Mouse (Mus musculus) splenic B cell, adult 2 months (primary cell): Measurements from ENCODE around the gene Traf5.

Experiments used
- DNase-seq: peaks from one replicate; pipeline ENCODE4 v3.0.0-alpha.2; 2011; ENCODE audit warnings: low read depth, low spot score
- H3K27me3 ChIP-seq: 2 replicates; pipeline ENCODE4 v1.6.1; 2012; ENCODE audit warnings: mild to moderate bottlenecking, low read length, moderate library complexity, mixed read lengths; ENCODE audit not compliant: control insufficient read depth, poor library complexity, insufficient read depth, severe bottlenecking
- H3K36me3 ChIP-seq: 2 replicates; pipeline ENCODE4 v1.6.1; 2012; ENCODE audit warnings: mild to moderate bottlenecking, low read length, moderate library complexity, mixed read lengths; ENCODE audit not compliant: control insufficient read depth, poor library complexity, insufficient read depth, severe bottlenecking

The Traf5 gene

GRCm38 (mm10) chr1:192104021-192104420, 11.7 kb upstream of the Traf5 start:
- no peak for DNase-seq
- no peaks in the 10 kb centered on the region for H3K27me3 ChIP-seq
- peaks cover 3% of the 10 kb centered on the region; the same call in 1 of the 2 replicates for H3K36me3 ChIP-seq

DNA sequence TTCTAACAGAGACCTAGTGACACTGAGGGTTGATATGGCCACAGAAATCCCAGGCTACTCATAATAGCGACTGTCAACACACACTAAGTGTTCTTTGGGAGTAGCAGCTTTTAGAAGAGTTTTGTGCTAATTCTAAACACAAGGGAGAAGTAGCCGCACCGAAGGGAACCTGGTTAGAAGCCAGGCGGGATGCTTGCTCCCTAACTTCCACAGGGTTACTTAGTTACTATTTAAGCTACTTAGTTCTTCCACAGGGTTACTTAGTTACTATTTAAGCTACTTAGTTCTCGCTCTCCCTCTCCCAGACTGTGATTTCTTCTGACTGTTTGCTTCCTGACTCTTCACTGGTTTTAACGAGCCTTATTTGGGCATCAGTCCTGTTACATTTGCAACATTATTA, 10.8 kb upstream of the Traf5 start:
- DNase-seq, result no peak
- Histone ChIP-seq H3K27me3 (no peaks in the 10 kb centered on the region), H3K36me3 (peaks cover 3% of the 10 kb centered on the region; the same call in 1 of the 2 replicates)

DNA sequence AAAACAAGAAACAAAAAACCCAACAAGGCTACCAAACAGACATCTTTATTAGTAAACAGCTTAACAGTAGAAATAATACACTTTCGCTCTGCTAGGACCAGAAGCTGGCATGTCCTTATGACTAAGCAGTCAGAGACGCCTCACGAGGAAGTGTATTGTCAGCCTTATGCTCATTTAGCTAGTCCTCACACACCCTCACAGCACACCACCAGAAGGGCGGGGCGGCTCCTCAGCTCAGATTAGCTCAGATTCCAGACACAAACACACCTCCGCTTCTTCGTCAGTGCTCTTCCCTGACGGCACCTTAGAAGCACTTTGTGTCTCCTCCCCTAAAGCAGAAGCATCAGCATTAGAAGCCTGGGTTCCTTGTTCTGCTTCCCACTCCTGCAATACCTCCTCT, 9.0 kb upstream of the Traf5 start:
- H3K36me3 ChIP-seq, result peaks cover 3% of the 10 kb centered on the region; the same call in 1 of the 2 replicates
- no peaks in the 10 kb centered on the region for H3K27me3 ChIP-seq
- no peak for DNase-seq

DNA sequence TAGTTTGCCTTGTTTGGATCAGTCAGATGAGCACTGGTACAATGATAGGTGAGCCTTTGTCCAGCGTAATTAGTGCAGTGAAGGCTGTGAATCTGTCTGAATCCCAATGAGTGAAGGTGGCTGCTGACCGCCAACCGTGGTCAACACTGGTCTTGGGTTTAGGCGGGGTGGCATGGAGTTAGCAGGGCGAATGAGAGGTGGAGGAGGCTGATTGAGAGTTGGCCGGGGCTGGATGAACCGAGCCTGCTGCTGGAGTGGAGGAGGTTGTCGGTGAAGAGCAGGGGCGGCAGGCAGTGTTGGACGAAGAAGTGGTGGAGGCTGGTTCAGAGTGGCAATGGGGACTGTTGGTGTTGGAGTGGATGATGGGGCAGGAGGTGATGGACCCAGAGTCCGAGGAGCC, 8.4 kb upstream of the Traf5 start:
- Histone ChIP-seq H3K27me3 (no peaks in the 10 kb centered on the region), H3K36me3 (peaks cover 3% of the 10 kb centered on the region; the same call in 1 of the 2 replicates)
- no peak for DNase-seq

- Histone ChIP-seq H3K36me3 (no peaks in the 10 kb centered on the region; the same call in 1 of the 2 replicates), H3K27me3 (no peaks in the 10 kb centered on the region)
- no peak for DNase-seq
Measured at GRCm38 (mm10) chr1:192095626-192096025, 3.3 kb upstream of the Traf5 start.

- Histone ChIP-seq H3K27me3 (no peaks in the 10 kb centered on the region), H3K36me3 (no peaks in the 10 kb centered on the region)
- DNase-seq, result peak; percentile 85
Measured at GRCm38 (mm10) chr1:192094451-192095170, 2.3 kb upstream of the Traf5 start.

DNA sequence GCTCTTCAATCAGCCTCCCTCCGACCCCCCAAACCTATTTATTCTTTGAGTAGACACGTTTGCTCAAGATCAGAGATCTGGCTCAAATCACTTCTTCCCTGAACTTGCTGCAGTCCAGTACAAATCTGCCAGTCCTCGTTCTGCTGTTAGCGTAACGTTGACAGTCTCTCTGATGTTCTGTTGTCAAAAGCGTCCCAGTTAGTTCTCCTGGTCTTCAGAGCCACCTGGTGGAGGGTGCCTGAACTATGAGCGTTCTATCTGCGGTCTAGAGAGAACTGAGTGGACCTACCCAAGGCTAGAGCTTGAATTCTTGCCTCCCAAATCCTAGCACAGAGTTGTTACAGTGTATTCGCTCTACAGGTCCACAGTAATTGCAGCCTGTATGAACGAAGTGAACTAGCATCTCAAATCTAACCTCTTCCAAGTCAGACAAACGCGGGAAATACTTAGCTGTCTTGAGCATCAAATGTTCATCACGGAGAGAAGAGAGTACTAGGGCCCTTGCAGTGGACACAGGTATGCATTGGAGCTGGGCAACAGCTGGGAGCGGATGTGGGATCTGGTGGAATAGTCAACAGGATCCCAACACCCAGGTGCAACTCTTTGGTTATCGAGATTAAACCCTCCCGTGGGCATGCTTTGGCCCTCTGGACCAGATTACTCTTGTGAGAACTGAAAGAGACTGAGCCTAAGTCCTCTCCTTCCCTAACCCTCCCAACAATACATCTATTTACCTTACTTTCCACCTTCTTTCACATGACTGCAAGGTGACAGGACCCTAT, 711 bp upstream of the Traf5 start:
- DNase-seq, result peak; percentile 93

GRCm38 (mm10) chr1:192090689-192091567, 1.4 kb downstream of the Traf5 start:
- H3K27me3 ChIP-seq, result no peaks in the 10 kb centered on the region
- DNase-seq, result peak; percentile 60
- H3K36me3 ChIP-seq, result peaks cover 3% of the 10 kb centered on the region

More for the DNA sequence above, 711 bp upstream of the Traf5 start:
- H3K36me3 ChIP-seq, result peaks cover 3% of the 10 kb centered on the region
- H3K27me3 ChIP-seq, result no peaks in the 10 kb centered on the region

DNA sequence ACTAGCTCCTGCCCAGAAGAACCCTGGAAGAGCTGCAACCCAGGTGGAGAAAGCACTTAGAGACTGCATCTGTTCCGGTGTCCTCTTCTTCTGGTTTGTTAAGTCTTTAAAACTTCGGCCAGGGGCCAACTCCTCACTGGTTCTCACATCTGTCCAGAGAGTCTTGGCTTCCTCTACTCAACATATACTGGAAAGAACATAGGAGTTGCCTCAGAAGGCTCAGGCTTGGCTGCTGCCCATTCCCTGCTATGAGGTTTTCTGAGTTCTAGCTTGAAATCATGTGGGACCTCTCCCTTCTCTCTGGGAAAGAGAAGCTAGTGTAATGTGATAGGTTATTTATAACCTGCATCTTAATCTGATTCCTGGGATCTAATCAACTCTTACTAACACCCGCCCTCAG, 2.1 kb downstream of the Traf5 start:
- H3K27me3 ChIP-seq, result no peaks in the 10 kb centered on the region
- no peak for DNase-seq
- H3K36me3 ChIP-seq, result peaks cover 3% of the 10 kb centered on the region

DNA sequence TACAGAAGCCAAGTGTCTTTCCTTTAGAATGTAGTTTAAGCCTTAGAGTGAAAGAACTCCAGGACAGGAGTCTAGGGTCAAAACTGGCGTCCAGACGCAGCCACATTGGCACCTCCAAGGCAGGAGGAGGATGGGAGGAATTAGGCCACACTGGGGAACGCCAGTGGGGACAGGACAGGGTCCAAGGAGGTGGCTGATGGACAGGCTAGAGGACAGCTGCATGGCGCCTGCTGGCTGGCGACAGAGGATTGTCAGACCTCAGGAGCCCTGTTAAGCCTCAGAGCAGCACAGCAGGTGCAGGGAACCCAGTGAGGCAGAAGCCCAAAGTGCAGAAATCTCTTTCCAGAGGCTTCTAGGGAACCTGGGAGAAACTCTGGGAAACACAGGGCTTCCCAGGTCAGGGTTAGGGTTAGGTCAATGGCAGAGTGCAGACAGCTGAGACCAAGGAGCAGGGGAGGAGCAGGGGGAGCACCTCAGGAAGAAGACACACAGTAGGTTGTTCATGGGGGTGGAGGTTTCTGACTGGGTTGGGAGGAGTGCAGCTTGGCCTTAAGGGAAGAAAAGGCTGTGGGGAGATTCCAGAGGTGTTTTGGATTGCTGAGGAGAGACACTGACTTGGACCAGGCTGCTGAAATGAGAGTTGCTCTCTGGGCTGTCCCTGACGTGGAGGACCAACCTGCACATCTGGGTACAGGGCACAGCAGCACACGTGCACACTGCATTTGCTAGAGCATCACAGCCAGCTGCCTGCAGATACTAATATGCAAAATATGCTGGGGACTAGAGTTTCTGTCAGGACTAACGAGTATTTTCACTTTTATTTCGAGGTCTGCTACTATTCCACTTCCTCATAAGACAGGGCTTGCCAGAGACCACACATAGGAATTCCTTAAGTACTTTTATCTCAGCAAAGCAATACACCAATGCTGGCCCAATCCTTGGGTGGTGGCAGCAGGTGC, 2.9 kb downstream of the Traf5 start:
- peak; percentile 82 for DNase-seq
- Histone ChIP-seq H3K36me3 (peaks cover 3% of the 10 kb centered on the region), H3K27me3 (no peaks in the 10 kb centered on the region)

DNA sequence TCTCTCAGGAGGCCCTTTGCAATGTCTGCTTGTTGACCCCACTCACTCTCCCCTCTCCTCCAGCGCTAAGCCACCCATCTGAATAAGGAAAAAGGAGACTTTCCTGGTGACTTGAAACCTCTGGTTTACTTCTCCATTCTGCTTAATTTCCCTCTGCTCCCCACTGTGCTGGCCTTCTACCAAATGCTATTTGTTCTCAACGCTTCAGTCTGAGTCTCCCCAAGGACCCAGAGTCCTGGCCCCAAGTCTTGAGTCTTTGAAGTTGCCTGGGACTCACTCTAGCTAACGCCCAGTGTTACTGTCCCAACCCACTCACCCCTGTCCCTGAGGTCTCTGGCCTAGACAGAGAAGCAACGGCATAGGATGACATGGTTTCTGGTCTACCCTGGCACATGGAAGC, 4.3 kb downstream of the Traf5 start:
- no peak for DNase-seq
- Histone ChIP-seq H3K27me3 (no peaks in the 10 kb centered on the region), H3K36me3 (peaks cover 3% of the 10 kb centered on the region)

- DNase-seq, result peak; percentile 39
- peaks cover 3% of the 10 kb centered on the region for H3K36me3 ChIP-seq
Measured at GRCm38 (mm10) chr1:192087098-192087497, 5.3 kb downstream of the Traf5 start.

GRCm38 (mm10) chr1:192086279-192087037, 5.9 kb downstream of the Traf5 start:
- DNase-seq, result peak; percentile 70
- no peaks in the 10 kb centered on the region for H3K27me3 ChIP-seq

More at GRCm38 (mm10) chr1:192087098-192087497, 5.3 kb downstream of the Traf5 start:
- H3K27me3 ChIP-seq, result no peaks in the 10 kb centered on the region

More at GRCm38 (mm10) chr1:192086279-192087037, 5.9 kb downstream of the Traf5 start:
- H3K36me3 ChIP-seq, result peaks cover 3% of the 10 kb centered on the region
